Mouse (Mus musculus): ENCODE results near the gene Adamts8.

Adamts8 gene

GRCm38 (mm10) chr9:30942512-30943313 lies at the start of gene Adamts8:
TSS of gene Adamts8 (plus strand) at chr9:30942562.
- DNase-seq (ENCODE audit: low spot score in 2 of 2): no peak

GRCm38 (mm10) chr9:30895618-30896017 lies 46.7 kb upstream of the Adamts8 start:
- DNase-seq (ENCODE audit: low spot score in 2 of 2): peak in 1 of 2 experiments; percentile 48

- peak; percentile 74 to 88 for DNase-seq (ENCODE audit: low spot score in 2 of 2)
Measured at GRCm38 (mm10) chr9:30896752-30897151, 45.6 kb upstream of the Adamts8 start.

GRCm38 (mm10) chr9:30897169-30897568 lies 45.2 kb upstream of the Adamts8 start:
- no peak for DNase-seq (ENCODE audit: low spot score in 2 of 2)

- DNase-seq (ENCODE audit: low spot score in 2 of 2): no peak
Measured at GRCm38 (mm10) chr9:30902152-30902551, 40.2 kb upstream of the Adamts8 start.

- no peak for DNase-seq (ENCODE audit: low spot score in 2 of 2)
Measured at GRCm38 (mm10) chr9:30902641-30903040, 39.7 kb upstream of the Adamts8 start.

- DNase-seq (ENCODE audit: low spot score in 2 of 2): no peak
Measured at GRCm38 (mm10) chr9:30903266-30903665, 39.1 kb upstream of the Adamts8 start.

- DNase-seq (ENCODE audit: low spot score in 2 of 2): no peak
Measured at GRCm38 (mm10) chr9:30905861-30906260, 36.5 kb upstream of the Adamts8 start.

GRCm38 (mm10) chr9:30906426-30906825 lies 35.9 kb upstream of the Adamts8 start:
- no peak for DNase-seq (ENCODE audit: low spot score in 2 of 2)

GRCm38 (mm10) chr9:30907677-30908295 lies 34.6 kb upstream of the Adamts8 start:
- DNase-seq (ENCODE audit: low spot score in 2 of 2): no peak

- DNase-seq (ENCODE audit: low spot score in 2 of 2): no peak
Measured at GRCm38 (mm10) chr9:30908296-30908690, 34.1 kb upstream of the Adamts8 start.

GRCm38 (mm10) chr9:30908973-30909372 lies 33.4 kb upstream of the Adamts8 start:
- DNase-seq (ENCODE audit: low spot score in 2 of 2): no peak

- DNase-seq (ENCODE audit: low spot score in 2 of 2): no peak
Measured at GRCm38 (mm10) chr9:30910491-30910890, 31.9 kb upstream of the Adamts8 start.

- DNase-seq (ENCODE audit: low spot score in 2 of 2): no peak
Measured at GRCm38 (mm10) chr9:30912161-30912560, 30.2 kb upstream of the Adamts8 start.

- no peak for DNase-seq (ENCODE audit: low spot score in 2 of 2)
Measured at GRCm38 (mm10) chr9:30913429-30913828, 28.9 kb upstream of the Adamts8 start.

GRCm38 (mm10) chr9:30914241-30914640 lies 28.1 kb upstream of the Adamts8 start:
- no peak for DNase-seq (ENCODE audit: low spot score in 2 of 2)

GRCm38 (mm10) chr9:30916266-30916968 lies 25.9 kb upstream of the Adamts8 start:
- no peak for DNase-seq (ENCODE audit: low spot score in 2 of 2)

GRCm38 (mm10) chr9:30918466-30919356 lies 23.7 kb upstream of the Adamts8 start:
- peak in 1 of 2 experiments; percentile 47 for DNase-seq (ENCODE audit: low spot score in 2 of 2)

GRCm38 (mm10) chr9:30919686-30920085 lies 22.7 kb upstream of the Adamts8 start:
- peak; percentile 54 to 67 for DNase-seq (ENCODE audit: low spot score in 2 of 2)

- peak; percentile 47 to 65 for DNase-seq (ENCODE audit: low spot score in 2 of 2)
Measured at GRCm38 (mm10) chr9:30920736-30921135, 21.6 kb upstream of the Adamts8 start.

GRCm38 (mm10) chr9:30921261-30922103 lies 20.9 kb upstream of the Adamts8 start:
- DNase-seq (ENCODE audit: low spot score in 2 of 2): no peak
